20 mouse cellular contexts compared by ENCODE assay signal in genomic region chr4:47799165-47799564, GRCm38 (mm10).
DNase-seq lines count a peak whose midpoint lies in the region; ATAC-seq and TF ChIP-seq lines count a peak whose summit lies in the region.
"Had no signal": no experiment of that assay in that cellular context is flagged by ENCODE, and none has a peak within 500 bp of the region (broad histone marks: within the 10 kb centered on the region; RNA-seq: fewer than 3 reads in every experiment).

No protein-coding gene starts in this region.

- no peak overlapping the region for H3K9ac ChIP-seq in midbrain, postnatal 0 days (replicated peaks; ENCODE audit: low read length, poor library complexity, severe bottlenecking)
- H3K9ac ChIP-seq: limb, embryonic 15.5 days; liver, embryonic 15.5 days; midbrain, embryonic 15.5 days had no signal

- no peaks in the 10 kb centered on the region for H3K27me3 ChIP-seq in midbrain, postnatal 0 days (ENCODE audit: insufficient read depth, low read length)
- H3K27me3 ChIP-seq: limb, embryonic 15.5 days; liver, embryonic 15.5 days; midbrain, embryonic 15.5 days had no signal

- H3K27ac ChIP-seq in midbrain, postnatal 0 days (ENCODE audit: low read depth, low read length), result no peak overlapping the region
- no peak overlapping the region for H3K27ac ChIP-seq in gastrocnemius, adult 2 months
- H3K27ac ChIP-seq: forebrain, embryonic 10.5 days; limb, embryonic 15.5 days; liver, embryonic 15.5 days; midbrain, embryonic 15.5 days had no signal

- H3K4me1 ChIP-seq in midbrain, postnatal 0 days (ENCODE audit: insufficient read depth, low read length), result no peaks in the 10 kb centered on the region
- H3K4me1 ChIP-seq: forebrain, embryonic 10.5 days; limb, embryonic 15.5 days; liver, embryonic 15.5 days; midbrain, embryonic 15.5 days had no signal

- no peaks in the 10 kb centered on the region for H3K36me3 ChIP-seq in midbrain, postnatal 0 days (ENCODE audit: insufficient read depth, low read length)
- H3K36me3 ChIP-seq: forebrain, embryonic 10.5 days; limb, embryonic 15.5 days; liver, embryonic 15.5 days; midbrain, embryonic 15.5 days had no signal

- H3K4me2 ChIP-seq in midbrain, postnatal 0 days (ENCODE audit: low read depth, low read length, poor library complexity, severe bottlenecking), result no peak overlapping the region
- H3K4me2 ChIP-seq: limb, embryonic 15.5 days; liver, embryonic 15.5 days; midbrain, embryonic 15.5 days had no signal

- intact Hi-C loops in gastrocnemius, adult 2 months (cut with DNase I), result no loop called here

- ATAC-seq in hematopoietic stem cell, adult 5-6 weeks (replicated peaks in 1 of 2; ENCODE audit: insufficient read depth in 1 of 2, low FRiP score in 2 of 2, low TSS enrichment in 1 of 2, low read depth in 1 of 2, poor library complexity in 2 of 2, severe bottlenecking in 2 of 2), result peak; percentile 77 to 82
- ATAC-seq in midbrain, postnatal 0 days (ENCODE audit: low FRiP score), result no peak
- ATAC-seq: lung, postnatal 0 days; midbrain, embryonic 15.5 days had no signal

- no peaks in the 10 kb centered on the region for H3K9me3 ChIP-seq in midbrain, postnatal 0 days (ENCODE audit: low read length)
- H3K9me3 ChIP-seq: forebrain, embryonic 10.5 days; limb, embryonic 15.5 days; liver, embryonic 15.5 days; midbrain, embryonic 15.5 days had no signal

- no peak for TF ChIP-seq CTCF in midbrain, postnatal 0 days (IDR thresholded peaks at IDR 0.05)
- no peak for TF ChIP-seq CTCF in gastrocnemius, adult 2 months (IDR thresholded peaks at IDR 0.05)

- peak; percentile 2 for DNase-seq in lung, postnatal 25 days (ENCODE audit: low spot score)
- DNase-seq in lung, adult 18-20 months, result no peak
- peak; percentile 64 for DNase-seq in CD4-positive, CD25-positive, alpha-beta regulatory T cell, adult 2 months (ENCODE audit: low read depth, low spot score)
- peak; percentile 23 to 25 for DNase-seq in natural killer cell, adult 2 months (ENCODE audit: low spot score in 2 of 2)
- no peak for DNase-seq in cerebellum, postnatal 25 days
- DNase-seq in midbrain, postnatal 0 days (ENCODE audit: low spot score), result no peak
- DNase-seq in gastrocnemius, adult 2 months, result no peak
- DNase-seq: adrenal gland, postnatal 36 days; cerebellum, adult 11-12 months; cerebellum, postnatal 36 days; gastrocnemius, postnatal 14 days; kidney, adult 9 months; kidney, postnatal 25 days; right cerebral cortex, postnatal 4 days had no signal

- no peak overlapping the region for H3K4me3 ChIP-seq in midbrain, postnatal 0 days (ENCODE audit: low read depth, low read length)
- H3K4me3 ChIP-seq in gastrocnemius, adult 2 months, result no peak overlapping the region
- H3K4me3 ChIP-seq: forebrain, embryonic 10.5 days; limb, embryonic 15.5 days; liver, embryonic 15.5 days; midbrain, embryonic 15.5 days had no signal

- 93% methylated on average over 5 of the region's 5 CpGs for WGBS in midbrain, postnatal 0 days

Comparison
In these comparisons a context has a peak if more than half of its experiments do, and no peak if none do; other contexts are left out.
1. DNase-seq: peak in lung, postnatal 25 days (single experiment), CD4-positive, CD25-positive, alpha-beta regulatory T cell, adult 2 months (single experiment) and natural killer cell, adult 2 months (2 of 2); none in lung, adult 18-20 months (0 of 2), cerebellum, postnatal 25 days (0 of 2), midbrain, postnatal 0 days (single experiment) and gastrocnemius, adult 2 months (single experiment).